Mouse (Mus musculus): ENCODE data around the gene Ascl3. TPM values are rescaled to one million over a fixed set of nuclear protein-coding genes. Genes with fewer than 3 reads are reported as not detected.

Ascl3 gene
- polyA plus RNA-seq, 1 experiment: 0.11 TPM

- H3K4me3 ChIP-seq (ENCODE audit: insufficient read depth, poor library complexity, severe bottlenecking): no peak overlapping the region
- no peak for TF ChIP-seq CTCF (IDR thresholded peaks at IDR 0.05; ENCODE audit: control insufficient read depth, insufficient read depth, insufficient read length)
- no peak for TF ChIP-seq USF1 (IDR thresholded peaks at IDR 0.05; ENCODE audit: low read depth)
- TF ChIP-seq MAX (IDR thresholded peaks at IDR 0.05): no peak
- no peak for TF ChIP-seq MYOD1 (IDR thresholded peaks at IDR 0.05; ENCODE audit: control insufficient read depth, insufficient read length, low read depth)
- TF ChIP-seq CEBPB (IDR thresholded peaks at IDR 0.05; ENCODE audit: low read depth): no peak
- no peak for TF ChIP-seq FOSL1 (IDR thresholded peaks at IDR 0.05; ENCODE audit: insufficient read depth, low read length, poor library complexity, severe bottlenecking)
- TF ChIP-seq MYOG (IDR thresholded peaks at IDR 0.05; ENCODE audit: control insufficient read depth, extremely low read depth, insufficient read length): no peak
- no peaks in the 10 kb centered on the region for H3K79me3 ChIP-seq (ENCODE audit: low read depth)
- no peaks in the 10 kb centered on the region for H3K27me3 ChIP-seq (ENCODE audit: control insufficient read depth, insufficient read depth, insufficient read length)
- no peak overlapping the region for H3ac ChIP-seq (ENCODE audit: control insufficient read depth, insufficient read length, low read depth)
- peaks cover 13% of the 10 kb centered on the region for H3K36me3 ChIP-seq (ENCODE audit: control insufficient read depth, insufficient read depth)
- H3K79me2 ChIP-seq (ENCODE audit: control insufficient read depth, insufficient read depth): no peaks in the 10 kb centered on the region
Observed at GRCm38 (mm10) chr7:109747747-109748146, 16.2 kb upstream of the Ascl3 start.

- H3K36me3 ChIP-seq (ENCODE audit: control insufficient read depth, insufficient read depth): peaks cover 26% of the 10 kb centered on the region
- no peak overlapping the region for H3K4me3 ChIP-seq (ENCODE audit: insufficient read depth, poor library complexity, severe bottlenecking)
- no peaks in the 10 kb centered on the region for H3K79me2 ChIP-seq (ENCODE audit: control insufficient read depth, insufficient read depth)
- H3K27me3 ChIP-seq (ENCODE audit: control insufficient read depth, insufficient read depth, insufficient read length): no peaks in the 10 kb centered on the region
- no peaks in the 10 kb centered on the region for H3K79me3 ChIP-seq (ENCODE audit: low read depth)
- H3ac ChIP-seq (ENCODE audit: control insufficient read depth, insufficient read length, low read depth): no peak overlapping the region
- no peak for TF ChIP-seq USF1 (IDR thresholded peaks at IDR 0.05; ENCODE audit: low read depth)
- no peak for TF ChIP-seq CTCF (IDR thresholded peaks at IDR 0.05; ENCODE audit: control insufficient read depth, insufficient read depth, insufficient read length)
- TF ChIP-seq CEBPB (IDR thresholded peaks at IDR 0.05; ENCODE audit: low read depth): no peak
- no peak for TF ChIP-seq MAX (IDR thresholded peaks at IDR 0.05)
- no peak for TF ChIP-seq FOSL1 (IDR thresholded peaks at IDR 0.05; ENCODE audit: insufficient read depth, low read length, poor library complexity, severe bottlenecking)
- TF ChIP-seq MYOD1 (IDR thresholded peaks at IDR 0.05; ENCODE audit: control insufficient read depth, insufficient read length, low read depth): no peak
- no peak for TF ChIP-seq MYOG (IDR thresholded peaks at IDR 0.05; ENCODE audit: control insufficient read depth, extremely low read depth, insufficient read length)
Observed at GRCm38 (mm10) chr7:109741703-109742102, 10.2 kb upstream of the Ascl3 start.

- TF ChIP-seq CEBPB (IDR thresholded peaks at IDR 0.05; ENCODE audit: low read depth) (no peak), MYOD1 (IDR thresholded peaks at IDR 0.05; ENCODE audit: control insufficient read depth, insufficient read length, low read depth) (no peak), FOSL1 (IDR thresholded peaks at IDR 0.05; ENCODE audit: insufficient read depth, low read length, poor library complexity, severe bottlenecking) (no peak), MAX (IDR thresholded peaks at IDR 0.05) (no peak), MYOG (IDR thresholded peaks at IDR 0.05; ENCODE audit: control insufficient read depth, extremely low read depth, insufficient read length) (no peak), CTCF (IDR thresholded peaks at IDR 0.05; ENCODE audit: control insufficient read depth, insufficient read depth, insufficient read length) (no peak), USF1 (IDR thresholded peaks at IDR 0.05; ENCODE audit: low read depth) (no peak)
- no peak overlapping the region for H3K4me3 ChIP-seq (ENCODE audit: insufficient read depth, poor library complexity, severe bottlenecking)
- no peak overlapping the region for H3ac ChIP-seq (ENCODE audit: control insufficient read depth, insufficient read length, low read depth)
- no peaks in the 10 kb centered on the region for H3K79me2 ChIP-seq (ENCODE audit: control insufficient read depth, insufficient read depth)
- no peaks in the 10 kb centered on the region for H3K79me3 ChIP-seq (ENCODE audit: low read depth)
- H3K36me3 ChIP-seq (ENCODE audit: control insufficient read depth, insufficient read depth): peaks cover 26% of the 10 kb centered on the region
- no peaks in the 10 kb centered on the region for H3K27me3 ChIP-seq (ENCODE audit: control insufficient read depth, insufficient read depth, insufficient read length)
Observed at GRCm38 (mm10) chr7:109741060-109741459, 9.5 kb upstream of the Ascl3 start.

- no peak for TF ChIP-seq USF1 (IDR thresholded peaks at IDR 0.05; ENCODE audit: low read depth)
- H3K36me3 ChIP-seq (ENCODE audit: control insufficient read depth, insufficient read depth): peaks cover 24% of the 10 kb centered on the region
- H3ac ChIP-seq (ENCODE audit: control insufficient read depth, insufficient read length, low read depth): no peak overlapping the region
Observed at GRCm38 (mm10) chr7:109739822-109740370, 8.4 kb upstream of the Ascl3 start.

GRCm38 (mm10) chr7:109734806-109735205 lies 3.3 kb upstream of the Ascl3 start:
- peaks cover 6% of the 10 kb centered on the region for H3K36me3 ChIP-seq (ENCODE audit: control insufficient read depth, insufficient read depth)
- TF ChIP-seq FOSL1 (IDR thresholded peaks at IDR 0.05; ENCODE audit: insufficient read depth, low read length, poor library complexity, severe bottlenecking) (no peak), MYOG (IDR thresholded peaks at IDR 0.05; ENCODE audit: control insufficient read depth, extremely low read depth, insufficient read length) (no peak), MYOD1 (IDR thresholded peaks at IDR 0.05; ENCODE audit: control insufficient read depth, insufficient read length, low read depth) (no peak), USF1 (IDR thresholded peaks at IDR 0.05; ENCODE audit: low read depth) (no peak), CTCF (IDR thresholded peaks at IDR 0.05; ENCODE audit: control insufficient read depth, insufficient read depth, insufficient read length) (no peak), CEBPB (IDR thresholded peaks at IDR 0.05; ENCODE audit: low read depth) (no peak), MAX (IDR thresholded peaks at IDR 0.05) (no peak)
- no peaks in the 10 kb centered on the region for H3K79me3 ChIP-seq (ENCODE audit: low read depth)
- no peaks in the 10 kb centered on the region for H3K79me2 ChIP-seq (ENCODE audit: control insufficient read depth, insufficient read depth)
- H3K4me3 ChIP-seq (ENCODE audit: insufficient read depth, poor library complexity, severe bottlenecking): no peak overlapping the region
- H3K27me3 ChIP-seq (ENCODE audit: control insufficient read depth, insufficient read depth, insufficient read length): no peaks in the 10 kb centered on the region
- no peak overlapping the region for H3ac ChIP-seq (ENCODE audit: control insufficient read depth, insufficient read length, low read depth)

More at GRCm38 (mm10) chr7:109739822-109740370, 8.4 kb upstream of the Ascl3 start:
- no peaks in the 10 kb centered on the region for H3K27me3 ChIP-seq (ENCODE audit: control insufficient read depth, insufficient read depth, insufficient read length)
- no peaks in the 10 kb centered on the region for H3K79me2 ChIP-seq (ENCODE audit: control insufficient read depth, insufficient read depth)
- H3K4me3 ChIP-seq (ENCODE audit: insufficient read depth, poor library complexity, severe bottlenecking): no peak overlapping the region
- H3K79me3 ChIP-seq (ENCODE audit: low read depth): no peaks in the 10 kb centered on the region

GRCm38 (mm10) chr7:109723697-109724096 lies 7.8 kb downstream of the Ascl3 start, which contains the start of gene BC051019:
BC051019 (minus strand) TSS chr7:109723850.
- Histone ChIP-seq H3K79me3 (ENCODE audit: low read depth) (no peaks in the 10 kb centered on the region), H3K36me3 (ENCODE audit: control insufficient read depth, insufficient read depth) (no peaks in the 10 kb centered on the region), H3ac (ENCODE audit: control insufficient read depth, insufficient read length, low read depth) (no peak within 1 kb of the TSS), H3K79me2 (ENCODE audit: control insufficient read depth, insufficient read depth) (no peaks in the 10 kb centered on the region), H3K27me3 (ENCODE audit: control insufficient read depth, insufficient read depth, insufficient read length) (no peaks in the 10 kb centered on the region), H3K4me3 (ENCODE audit: insufficient read depth, poor library complexity, severe bottlenecking) (no peak within 1 kb of the TSS)
- TF ChIP-seq MAX (IDR thresholded peaks at IDR 0.05): no peak
- no peak for TF ChIP-seq MYOG (IDR thresholded peaks at IDR 0.05; ENCODE audit: control insufficient read depth, extremely low read depth, insufficient read length)
- TF ChIP-seq USF1 (IDR thresholded peaks at IDR 0.05; ENCODE audit: low read depth): no peak
- no peak for TF ChIP-seq MYOD1 (IDR thresholded peaks at IDR 0.05; ENCODE audit: control insufficient read depth, insufficient read length, low read depth)
- TF ChIP-seq CTCF (IDR thresholded peaks at IDR 0.05; ENCODE audit: control insufficient read depth, insufficient read depth, insufficient read length): no peak
- TF ChIP-seq CEBPB (IDR thresholded peaks at IDR 0.05; ENCODE audit: low read depth): no peak
- TF ChIP-seq FOSL1 (IDR thresholded peaks at IDR 0.05; ENCODE audit: insufficient read depth, low read length, poor library complexity, severe bottlenecking): no peak
